Mouse (Mus musculus) brain, embryonic 14.5 days (tissue): ENCODE data around the gene Sult1c1. TPM values are rescaled to one million over a fixed set of nuclear protein-coding genes. Genes with fewer than 3 reads are reported as not detected.
A peak's percentile ranks its signal among the peaks of the same experiment; 100 is the strongest.
"Not testable (repeated sequence)": the region's sequence is repeated elsewhere in the genome, so short reads cannot be mapped to it uniquely, and the experiment has no call there.

Experiments
- DNase-seq: peaks from one replicate; pipeline ENCODE4 v3.0.0-alpha.2; 2011; ENCODE audit warnings: low read depth
- CTCF ChIP-seq: fragments of 200-500 bp; IDR thresholded peaks from 2 replicates; pipeline ENCODE4 v1.5.1; 2012; ENCODE audit warnings: inconsistent platforms, mild to moderate bottlenecking, moderate library complexity, borderline replicate concordance; ENCODE audit not compliant: insufficient read depth, insufficient read length; ENCODE audit errors: extremely low read depth
- POLR2A ChIP-seq: fragments of 200-500 bp; IDR thresholded peaks from 2 replicates; pipeline ENCODE4 v1.6.1; 2012; ENCODE audit warnings: mild to moderate bottlenecking, inconsistent platforms, borderline replicate concordance; ENCODE audit not compliant: poor library complexity, insufficient read depth, insufficient read length, severe bottlenecking; ENCODE audit errors: extremely low read depth
- polyA plus RNA-seq: library from polyadenylated mRNA; depleted of rRNA; stranded (reverse); fragments of >200 nt; gene quantifications from 2 replicates; pipeline ENCODE4 v1.2.3, GENCODE M21; 2012; rRNA removed

The Sult1c1 gene
- polyA plus RNA-seq = not detected in 2 replicates

- no peak for TF ChIP-seq POLR2A
- TF ChIP-seq CTCF = no peak
- DNase-seq = no peak
These were observed at the start of gene Sult1c1 for GRCm38 (mm10) chr17:53990574-53990973. Gene Sult1c1 (minus strand): TSS chr17:53990674.

GRCm38 (mm10) chr17:54014204-54014603 lies 23.7 kb upstream of the Sult1c1 start:
- TF ChIP-seq POLR2A (no peak), CTCF (peak; percentile 53; the same call in 1 of the 2 replicates)
- DNase-seq = peak; percentile 59

GRCm38 (mm10) chr17:54011196-54011595 lies 20.7 kb upstream of the Sult1c1 start:
- no peak for TF ChIP-seq CTCF
- no peak for TF ChIP-seq POLR2A
- DNase-seq = no peak

- DNase-seq = not testable (repeated sequence)
These were observed 20.1 kb upstream of the Sult1c1 start for GRCm38 (mm10) chr17:54010536-54010935.

GRCm38 (mm10) chr17:54003522-54003921 lies 13.0 kb upstream of the Sult1c1 start:
- no peak for DNase-seq
- TF ChIP-seq POLR2A = no peak
- TF ChIP-seq CTCF = no peak

- TF ChIP-seq POLR2A (no peak), CTCF (no peak)
These were observed 16.9 kb downstream of the Sult1c1 start for GRCm38 (mm10) chr17:53973606-53974005.

GRCm38 (mm10) chr17:53941569-53942162 lies 48.8 kb downstream of the Sult1c1 start:
- DNase-seq = no peak
- TF ChIP-seq POLR2A (no peak), CTCF (no peak)

More at GRCm38 (mm10) chr17:53973606-53974005, 16.9 kb downstream of the Sult1c1 start:
- DNase-seq = no peak

GRCm38 (mm10) chr17:53940726-53941125 lies 49.7 kb downstream of the Sult1c1 start:
- no peak for DNase-seq
- TF ChIP-seq POLR2A (no peak), CTCF (no peak)

Other genes starting within 250 kb of the Sult1c1 start
- not detected in 2 replicates for gene Sult1c2, start 144.3 kb downstream of the Sult1c1 start, polyA plus RNA-seq